Mouse (Mus musculus) spleen, adult 2 months (tissue): ENCODE results near the gene Pan3.

Experiments used
- CTCF ChIP-seq: fragments of 200-500 bp; IDR thresholded peaks from 2 replicates; pipeline ENCODE4 v1.5.1; 2011; ENCODE audit warnings: mild to moderate bottlenecking, inconsistent platforms; ENCODE audit not compliant: insufficient read depth, insufficient read length, insufficient replicate concordance; ENCODE audit errors: extremely low read depth
- POLR2A ChIP-seq: fragments of 200-500 bp; IDR thresholded peaks from 2 replicates; pipeline ENCODE4 v1.6.1; 2011; ENCODE audit warnings: low read depth, low read length, inconsistent platforms

DNA sequence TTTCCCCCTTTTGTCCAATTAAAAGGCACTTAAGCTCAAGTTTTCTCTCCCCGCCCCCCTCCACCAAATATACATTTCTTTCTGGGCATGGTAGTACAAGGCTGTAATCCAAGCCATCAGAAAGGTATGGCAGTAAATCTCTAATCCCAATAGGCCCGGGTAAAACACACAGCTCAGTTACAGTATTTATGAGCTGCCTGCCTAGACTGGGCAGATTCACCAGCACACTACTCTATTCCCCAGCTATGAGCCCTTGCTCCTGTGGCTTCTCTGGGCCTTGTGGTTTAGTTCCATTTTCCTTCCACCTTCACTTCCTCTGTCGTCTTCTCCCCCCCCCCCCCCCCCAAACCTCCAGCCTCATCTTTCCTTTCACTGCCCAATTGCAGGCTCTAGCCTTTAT, 67.8 kb downstream of the Pan3 start:
- TF ChIP-seq CTCF (no peak), POLR2A (no peak)
